Mouse (Mus musculus): ENCODE data around the gene Zbtb16.

- TF ChIP-seq POLR2A (IDR thresholded peaks at IDR 0.05; ENCODE audit: control insufficient read depth, extremely low read depth, insufficient read depth, low read length, poor library complexity) (no peak), CTCF (IDR thresholded peaks at IDR 0.05; ENCODE audit: borderline replicate concordance, control insufficient read depth, extremely low read depth, insufficient read depth, low read length, poor library complexity) (no peak)
Observed at GRCm38 (mm10) chr9:48793638-48794188, 42.3 kb downstream of the Zbtb16 start.

Measured in thymus, adult 2 months (tissue).